Mouse (Mus musculus) heart, postnatal 25 days (tissue): Measurements from ENCODE around the gene Lpin1. TPM values are rescaled to one million over a fixed set of nuclear protein-coding genes. Genes with fewer than 3 reads are reported as not detected.

Source experiments
- DNase-seq: peaks from one replicate; pipeline ENCODE4 v3.0.0; 2022; ENCODE audit warnings: low spot score
- intact Hi-C: fragments of 180-260 bp; cut with DNase I; formaldehyde crosslinking; loops from one replicate; pipeline ENCODE4 v1.15.1; 2025
- total RNA-seq, 2 experiments: library from RNA; stranded (reverse); gene quantifications; 2 replicates each; pipeline ENCODE4 v1.2.3; 2021

Lpin1 gene
- total RNA-seq, 2 experiments from 2014 or later = 161 to 169 TPM

- no peak for DNase-seq
- intact Hi-C loops = loop anchor here (10.0 kb wide), 1 partner anchor 815 kb away; no protein-coding TSS in a partner anchor
Observed at GRCm38 (mm10) chr12:16539965-16540661, 70.7 kb downstream of the Lpin1 start.

- intact Hi-C loops = loop anchor here (1.0 to 10.0 kb wide), 5 partner anchors 311 to 998 kb away; partner anchors contain the start of gene Trib2
- peak; percentile 65 for DNase-seq
Observed at GRCm38 (mm10) chr12:16533331-16533828, 77.4 kb downstream of the Lpin1 start.

- no peak for DNase-seq
- intact Hi-C loops = loop anchor here (1.0 to 10.0 kb wide), 5 partner anchors 311 to 998 kb away; partner anchors contain the start of gene Trib2
Observed at GRCm38 (mm10) chr12:16532860-16533230, 77.9 kb downstream of the Lpin1 start.

GRCm38 (mm10) chr12:16531956-16532859 lies 78.6 kb downstream of the Lpin1 start:
- intact Hi-C loops = loop anchor here (2.0 to 10.0 kb wide), 4 partner anchors 310 to 925 kb away; partner anchors contain the start of gene Trib2
- DNase-seq = peak; percentile 10

GRCm38 (mm10) chr12:16528650-16529049 lies 82.1 kb downstream of the Lpin1 start:
- no peak for DNase-seq
- intact Hi-C loops = no loop called here

GRCm38 (mm10) chr12:16527941-16528340 lies 82.8 kb downstream of the Lpin1 start:
- intact Hi-C loops = no loop called here
- DNase-seq = no peak

GRCm38 (mm10) chr12:16526862-16527261 lies 83.9 kb downstream of the Lpin1 start:
- intact Hi-C loops = no loop called here
- DNase-seq = no peak

GRCm38 (mm10) chr12:16526134-16526533 lies 84.6 kb downstream of the Lpin1 start:
- intact Hi-C loops = no loop called here
- DNase-seq = no peak

GRCm38 (mm10) chr12:16515183-16515582 lies 95.6 kb downstream of the Lpin1 start:
- peak; percentile 14 for DNase-seq
- intact Hi-C loops = no loop called here

- no peak for DNase-seq
- intact Hi-C loops = no loop called here
Observed at GRCm38 (mm10) chr12:16512991-16513390, 97.8 kb downstream of the Lpin1 start.

- intact Hi-C loops = loop anchor here (1.0 to 2.0 kb wide), 3 partner anchors 692 to 972 kb away; no protein-coding TSS in a partner anchor
- peak; percentile 43 for DNase-seq
Observed at GRCm38 (mm10) chr12:16509122-16509752, 101.5 kb downstream of the Lpin1 start.

GRCm38 (mm10) chr12:16506796-16507790 lies 103.7 kb downstream of the Lpin1 start:
- intact Hi-C loops = no loop called here
- DNase-seq = no peak

- intact Hi-C loops = no loop called here
- DNase-seq = no peak
Observed at GRCm38 (mm10) chr12:16504244-16504643, 106.5 kb downstream of the Lpin1 start.

GRCm38 (mm10) chr12:16497960-16498359 lies 112.8 kb downstream of the Lpin1 start:
- intact Hi-C loops = no loop called here
- no peak for DNase-seq

- intact Hi-C loops = no loop called here
- no peak for DNase-seq
Observed at GRCm38 (mm10) chr12:16492713-16493112, 118.1 kb downstream of the Lpin1 start.

GRCm38 (mm10) chr12:16488899-16489298 lies 121.9 kb downstream of the Lpin1 start:
- intact Hi-C loops = no loop called here
- no peak for DNase-seq

- DNase-seq = no peak
- intact Hi-C loops = no loop called here
Observed at GRCm38 (mm10) chr12:16487453-16487852, 123.3 kb downstream of the Lpin1 start.
